Mouse (Mus musculus) stomach, postnatal 0 days (tissue): ENCODE measurements around the gene Prdx4.

Source experiments
- CTCF ChIP-seq: IDR thresholded peaks from 2 replicates; pipeline ENCODE4 v1.5.1; 2016; ENCODE audit warnings: antibody characterized with exemption, low read depth, mild to moderate bottlenecking, moderate library complexity
- EP300 ChIP-seq: optimal IDR thresholded peaks from 2 replicates; pipeline ENCODE3; 2016; ENCODE audit warnings: antibody characterized with exemption

DNA sequence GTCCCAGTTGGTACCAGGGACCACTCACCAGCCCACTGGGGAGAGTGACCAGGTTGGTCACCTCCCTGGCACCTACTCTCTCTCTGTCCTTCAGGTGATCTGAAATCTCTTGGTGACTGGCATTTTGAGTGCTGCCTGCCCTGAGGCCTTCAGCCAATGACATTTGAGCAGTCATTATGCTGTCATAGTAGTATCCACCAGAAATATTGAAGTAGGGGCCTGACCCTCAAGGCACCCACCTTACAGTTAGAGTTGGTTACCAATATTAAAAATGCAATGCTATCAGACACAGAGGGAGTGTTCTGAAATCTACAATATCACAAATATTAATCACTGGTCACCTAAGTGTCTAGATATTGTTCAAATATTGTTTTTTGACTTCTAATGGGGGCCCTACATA is at the start of gene Prdx4:
- TF ChIP-seq CTCF = no peak
- no peak for TF ChIP-seq EP300
